38 mouse cellular contexts compared by ENCODE assay signal in genomic region chr10:118179265-118179664, GRCm38 (mm10). TPM values are rescaled to one million over a fixed set of nuclear protein-coding genes. Genes with fewer than 3 reads are reported as not detected.
"Had no signal": no experiment of that assay in that cellular context is flagged by ENCODE, and none has a peak within 500 bp of the region (broad histone marks: within the 10 kb centered on the region; RNA-seq: fewer than 3 reads in every experiment).

No protein-coding gene starts in this region.

- H3K36me3 ChIP-seq: heart, embryonic 12.5 days; hindbrain, embryonic 13.5 days; hindbrain, embryonic 15.5 days; kidney, embryonic 15.5 days; limb, embryonic 13.5 days; limb, embryonic 15.5 days; liver, embryonic 12.5 days had no signal

- H3K4me1 ChIP-seq: heart, embryonic 12.5 days; hindbrain, embryonic 13.5 days; hindbrain, embryonic 15.5 days; kidney, embryonic 15.5 days; limb, embryonic 13.5 days; limb, embryonic 15.5 days had no signal

- H3K27me3 ChIP-seq: heart, embryonic 12.5 days; hindbrain, embryonic 13.5 days; hindbrain, embryonic 15.5 days; kidney, embryonic 15.5 days; limb, embryonic 13.5 days; limb, embryonic 15.5 days; liver, embryonic 12.5 days had no signal

- H3K27ac ChIP-seq: heart, adult 2 months; hindbrain, embryonic 13.5 days; hindbrain, embryonic 15.5 days; hindbrain, postnatal 0 days; kidney, embryonic 15.5 days; kidney, postnatal 0 days; limb, embryonic 13.5 days; limb, embryonic 15.5 days; liver, embryonic 12.5 days had no signal

- DNase-seq: gastrocnemius, postnatal 14 days; gastrocnemius, postnatal 36 days; heart, adult 2 months; heart, postnatal 10 days; heart, postnatal 36 days; kidney, adult 11 months; kidney, adult 2 months; kidney, adult 9 months; kidney, postnatal 14 days; kidney, postnatal 36 days; layer of hippocampus, adult 9-11 months; layer of hippocampus, postnatal 36 days; left cerebral cortex, postnatal 4 days had no signal

- H3K9ac ChIP-seq: heart, embryonic 12.5 days; hindbrain, embryonic 13.5 days; hindbrain, embryonic 15.5 days; kidney, embryonic 15.5 days; limb, embryonic 13.5 days; limb, embryonic 15.5 days; liver, embryonic 12.5 days had no signal

- H3K4me2 ChIP-seq: heart, embryonic 12.5 days; hindbrain, embryonic 13.5 days; hindbrain, embryonic 15.5 days; kidney, embryonic 15.5 days; limb, embryonic 13.5 days; limb, embryonic 15.5 days; liver, embryonic 12.5 days had no signal

- H3K4me3 ChIP-seq: heart, adult 2 months; heart, embryonic 12.5 days; hindbrain, embryonic 13.5 days; hindbrain, embryonic 15.5 days; kidney, embryonic 15.5 days; limb, embryonic 13.5 days; limb, embryonic 15.5 days; liver, embryonic 12.5 days had no signal

- H3K9me3 ChIP-seq: heart, embryonic 12.5 days; hindbrain, embryonic 13.5 days; hindbrain, embryonic 15.5 days; kidney, embryonic 15.5 days; limb, embryonic 13.5 days; limb, embryonic 15.5 days; liver, embryonic 12.5 days had no signal

RNA-seq across cellular contexts. Expression of gene Il22, which starts 25.5 kb away (rescaled TPM):
- total RNA-seq: gastrocnemius, adult 18-20 months; gastrocnemius, adult 8-10 months; gastrocnemius, postnatal 14 days; gastrocnemius, postnatal 36 days; heart, adult 2 months; heart, postnatal 10 days; heart, postnatal 36 days; hematopoietic stem cell, adult 5-6 weeks; hindbrain, postnatal 0 days; layer of hippocampus, adult 18-20 months; layer of hippocampus, adult 8-10 months; layer of hippocampus, postnatal 14 days; layer of hippocampus, postnatal 36 days; left cerebral cortex, adult 18-20 months; left cerebral cortex, postnatal 10 days; left cerebral cortex, postnatal 25 days; left cerebral cortex, postnatal 4 days; liver, adult 2 months had no signal
- polyA plus RNA-seq: gonadal fat pad, adult 2 months; heart, adult 2 months; heart, embryonic 12.5 days; heart, embryonic 14.5 days; heart, embryonic 16.5 days; hindbrain, embryonic 11.5 days; hindbrain, embryonic 13.5 days; intestine, embryonic 14.5 days; intestine, embryonic 16.5 days; kidney, adult 2 months; kidney, embryonic 15.5 days; kidney, postnatal 0 days; limb, embryonic 13.5 days; limb, embryonic 15.5 days; liver, adult 2 months; liver, embryonic 12.5 days had no signal
